Mouse (Mus musculus) lung, adult 2 months (tissue): ENCODE data around the gene Pdrg1.

Experiments used
- CTCF ChIP-seq: fragments of 200-500 bp; IDR thresholded peaks from 2 replicates; pipeline ENCODE4 v1.5.1; 2011; ENCODE audit warnings: mild to moderate bottlenecking, low read length, control low read depth; ENCODE audit not compliant: insufficient read depth
- POLR2A ChIP-seq: fragments of 200-500 bp; IDR thresholded peaks from 2 replicates; pipeline ENCODE4 v1.6.1; 2011; ENCODE audit warnings: low read depth, mild to moderate bottlenecking, control low read depth, low read length, borderline replicate concordance; ENCODE audit errors: extremely low read depth

- TF ChIP-seq CTCF (no peak), POLR2A (no peak)
Measured at GRCm38 (mm10) chr2:152962091-152962793, 53.0 kb downstream of the Pdrg1 start, which contains the start of gene Ttll9.
